Comparison of ENCODE assay signal across 17 mouse cellular contexts in genomic region chr2:170302825-170303224, GRCm38 (mm10).
A peak's percentile ranks its signal among the peaks of the same experiment; 100 is the strongest.
DNase-seq lines count a peak whose midpoint lies in the region; ATAC-seq and TF ChIP-seq lines count a peak whose summit lies in the region.
"Had no signal": no experiment of that assay in that cellular context is flagged by ENCODE, and none has a peak within 500 bp of the region (broad histone marks: within the 10 kb centered on the region; RNA-seq: fewer than 3 reads in every experiment).

No protein-coding gene starts in this region.

- H3K4me1 ChIP-seq in kidney, postnatal 0 days (replicated peaks; ENCODE audit: insufficient read depth, low read length): 0 out of 2 replicates have a peak, but pooled peaks cover 4% of the 10 kb centered on the region
- H3K4me1 ChIP-seq in spleen, adult 2 months (ENCODE audit: control insufficient read depth, insufficient read depth, insufficient read length): peaks cover 10% of the 10 kb centered on the region; the same call in 1 of the 2 replicates

- 0 out of 2 replicates have a peak, but pooled peaks have one; percentile 15 for TF ChIP-seq CTCF in kidney, postnatal 0 days (IDR thresholded peaks at IDR 0.05; ENCODE audit: low read depth)
- no peak for TF ChIP-seq CTCF in spleen, adult 2 months (IDR thresholded peaks at IDR 0.05; ENCODE audit: extremely low read depth, insufficient read depth, insufficient read length, insufficient replicate concordance)

- DNase-seq in kidney, postnatal 0 days (ENCODE audit: low spot score): no peak
- no peak for DNase-seq in kidney, postnatal 4 days
- peak; percentile 26 to 50 for DNase-seq in spleen, adult 2 months (ENCODE audit: low read depth in 1 of 2, low spot score in 2 of 2)
- no peak for DNase-seq in spleen, adult 12 weeks (ENCODE audit: low spot score)
- peak; percentile 19 for DNase-seq in T-cell, adult 2 months (ENCODE audit: low spot score)
- DNase-seq in spleen, postnatal 36 days (ENCODE audit: low spot score in 2 of 2): peak; percentile 33 to 39
- DNase-seq in embryo, embryonic 11 days: no peak
- DNase-seq: cerebellum, adult 11 months; cerebellum, postnatal 25 days; gastrocnemius, postnatal 36 days; heart, postnatal 4 days; layer of hippocampus, adult 9-11 months had no signal

- TF ChIP-seq POLR2A in spleen, adult 2 months (IDR thresholded peaks at IDR 0.05; ENCODE audit: low read depth, low read length): no peak

- no peaks in the 10 kb centered on the region for H3K27me3 ChIP-seq in kidney, postnatal 0 days (ENCODE audit: insufficient read depth, low read length)
- no peaks in the 10 kb centered on the region for H3K27me3 ChIP-seq in spleen, adult 2 months (ENCODE audit: control insufficient read depth, insufficient read depth, low read length)
- H3K27me3 ChIP-seq: embryonic facial prominence, embryonic 12.5 days; heart, embryonic 12.5 days; limb, embryonic 13.5 days had no signal

- H3K4me3 ChIP-seq in kidney, postnatal 0 days (replicated peaks; ENCODE audit: low read depth, low read length): no peak overlapping the region
- no peak overlapping the region for H3K4me3 ChIP-seq in spleen, adult 2 months (ENCODE audit: extremely low read depth, insufficient read depth, insufficient read length)
- H3K4me3 ChIP-seq: embryonic facial prominence, embryonic 12.5 days; heart, embryonic 12.5 days; limb, embryonic 13.5 days; midbrain, embryonic 13.5 days had no signal

- ATAC-seq in kidney, postnatal 0 days (replicated peaks; ENCODE audit: low FRiP score, low read depth): no peak
- ATAC-seq in frontal cortex, adult (ENCODE audit: low TSS enrichment): no peak
- ATAC-seq: midbrain, embryonic 13.5 days had no signal

- H3K9me3 ChIP-seq in kidney, postnatal 0 days (replicated peaks; ENCODE audit: low read length): no peaks in the 10 kb centered on the region
- H3K9me3 ChIP-seq: embryonic facial prominence, embryonic 12.5 days; midbrain, embryonic 13.5 days had no signal

- H3K4me2 ChIP-seq in kidney, postnatal 0 days (ENCODE audit: low read length): no peak overlapping the region
- H3K4me2 ChIP-seq: embryonic facial prominence, embryonic 12.5 days; heart, embryonic 12.5 days; limb, embryonic 13.5 days; midbrain, embryonic 13.5 days had no signal

- H3K9ac ChIP-seq in kidney, postnatal 0 days (ENCODE audit: low read depth, low read length): no peak overlapping the region
- H3K9ac ChIP-seq: embryonic facial prominence, embryonic 12.5 days; heart, embryonic 12.5 days; limb, embryonic 13.5 days; midbrain, embryonic 13.5 days had no signal

- H3K36me3 ChIP-seq in kidney, postnatal 0 days (ENCODE audit: insufficient read depth, low read length): no peaks in the 10 kb centered on the region
- no peaks in the 10 kb centered on the region for H3K36me3 ChIP-seq in spleen, adult 2 months (ENCODE audit: control insufficient read depth, insufficient read depth, low read length)
- H3K36me3 ChIP-seq: embryonic facial prominence, embryonic 12.5 days; heart, embryonic 12.5 days; limb, embryonic 13.5 days; midbrain, embryonic 13.5 days had no signal

- WGBS in kidney, postnatal 0 days: 84% methylated on average over 8 of the region's 8 CpGs
- 36% methylated on average over 8 of the region's 8 CpGs for WGBS in spleen, adult 2 months

- no peak overlapping the region for H3K27ac ChIP-seq in kidney, postnatal 0 days
- no peak overlapping the region for H3K27ac ChIP-seq in spleen, adult 2 months (ENCODE audit: insufficient read depth, low read length)
- H3K27ac ChIP-seq: embryonic facial prominence, embryonic 12.5 days; limb, embryonic 13.5 days; midbrain, embryonic 13.5 days had no signal

Comparison
In these comparisons a context has a peak if more than half of its experiments do, and no peak if none do; other contexts are left out.
1. DNase-seq: peak in spleen, adult 2 months (2 of 2), T-cell, adult 2 months (single experiment) and spleen, postnatal 36 days (2 of 2); none in kidney, postnatal 0 days (single experiment), kidney, postnatal 4 days (0 of 2), spleen, adult 12 weeks (single experiment) and embryo, embryonic 11 days (single experiment).